Mouse (Mus musculus) intestine, postnatal 0 days (tissue): Measurements from ENCODE around the gene Adam22. TPM values are rescaled to one million over a fixed set of nuclear protein-coding genes. Genes with fewer than 3 reads are reported as not detected.

Source experiments
- ATAC-seq: fragments of 200-750 bp; cut with Nextera tagmentation; 2 replicates; pipeline ENCODE4 v1.8.0; 2017; ENCODE audit warnings: mild to moderate bottlenecking, moderate TSS enrichment, moderate library complexity
- H3K27ac ChIP-seq: fragments of 300-500 bp; sonication (generic); 2 replicates; pipeline ENCODE4 v1.5.1; 2014; ENCODE audit warnings: mild to moderate bottlenecking, low read depth, low read length, moderate library complexity
- H3K27me3 ChIP-seq: fragments of 300-500 bp; sonication (generic); replicated peaks from 2 replicates; pipeline ENCODE4 v1.6.1; 2014; ENCODE audit warnings: low read length, mixed read lengths; ENCODE audit not compliant: control insufficient read depth, insufficient read depth
- H3K36me3 ChIP-seq: fragments of 300-500 bp; sonication (generic); 2 replicates; pipeline ENCODE4 v1.6.1; 2014; ENCODE audit warnings: mild to moderate bottlenecking, moderate library complexity; ENCODE audit not compliant: control insufficient read depth, insufficient read depth
- H3K4me1 ChIP-seq: fragments of 300-500 bp; sonication (generic); replicated peaks from 2 replicates; pipeline ENCODE4 v1.6.1; 2014; ENCODE audit warnings: antibody characterized with exemption, low read length, mixed read lengths; ENCODE audit not compliant: control insufficient read depth, insufficient read depth
- H3K4me2 ChIP-seq: fragments of 300-500 bp; sonication (generic); replicated peaks from 2 replicates; pipeline ENCODE4 v1.6.1; 2014; ENCODE audit warnings: low read depth, mild to moderate bottlenecking, moderate library complexity
- H3K4me3 ChIP-seq: fragments of 300-500 bp; sonication (generic); 2 replicates; pipeline ENCODE4 v1.5.1; 2014; ENCODE audit warnings: low read depth, low read length
- H3K9ac ChIP-seq: fragments of 300-500 bp; sonication (generic); 2 replicates; pipeline ENCODE4 v1.6.1; 2014; ENCODE audit warnings: mild to moderate bottlenecking, low read depth, low read length
- H3K9me3 ChIP-seq: fragments of 300-500 bp; sonication (generic); 2 replicates; pipeline ENCODE4 v1.6.1; 2016; ENCODE audit warnings: mixed run types; ENCODE audit not compliant: control insufficient read depth
- CTCF ChIP-seq: sonication (generic); IDR thresholded peaks from 2 replicates; pipeline ENCODE4 v1.5.1; 2016; ENCODE audit warnings: low read depth, mild to moderate bottlenecking, control low read depth, antibody characterized with exemption, moderate library complexity
- WGBS: fragments of 180-500 bp; shearing (Covaris S2); extraction: QIAGEN DNeasy Blood & Tissue Kit; methylation state at CpG from one replicate; pipeline ENCODE4 v1.1.7; 2014; 5-methylcytosine and 5-hydroxymethylcytosine counted together
- polyA plus RNA-seq: library from polyadenylated mRNA; unstranded; fragments of >200 nt; fragmentation: Nextera tagmentation; extraction: Ambion mirVana; gene quantifications from 2 replicates; pipeline ENCODE4 v1.2.1, GENCODE M21; 2015

Gene Adam22
- polyA plus RNA-seq, 1 experiment from 2014 or later = 1.4 TPM

DNA sequence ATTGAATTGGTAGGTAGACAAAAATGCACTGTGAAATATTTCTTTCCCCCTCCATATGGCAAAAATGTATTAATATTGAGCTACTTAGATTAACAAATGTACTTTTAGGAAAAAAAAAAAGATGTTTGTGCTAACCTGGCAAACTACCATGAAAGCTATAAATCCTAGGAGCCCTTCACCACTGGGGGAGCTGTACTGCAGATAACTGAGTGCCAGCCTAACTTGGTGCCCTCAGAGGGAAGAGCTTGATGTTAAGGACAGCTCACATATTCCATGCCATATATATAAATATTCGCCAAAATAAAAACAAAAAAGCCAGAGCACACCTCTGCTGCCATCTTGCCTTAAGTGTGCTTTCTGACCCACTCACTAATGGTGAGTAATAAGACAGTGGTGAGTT lies 5.6 kb downstream of the Adam22 start:
- WGBS = 80% methylated on average over 1 of the region's 1 CpGs
- H3K27ac ChIP-seq = no peak overlapping the region
- H3K9me3 ChIP-seq = no peaks in the 10 kb centered on the region
- TF ChIP-seq CTCF = peak; percentile 45
- no peak for ATAC-seq
- H3K36me3 ChIP-seq = no peaks in the 10 kb centered on the region
- H3K4me3 ChIP-seq = no peak overlapping the region
- no peaks in the 10 kb centered on the region for H3K4me1 ChIP-seq
- H3K9ac ChIP-seq = no peak overlapping the region
- no peak overlapping the region for H3K4me2 ChIP-seq
- H3K27me3 ChIP-seq = 0 out of 2 replicates have a peak, but pooled peaks cover 4% of the 10 kb centered on the region

DNA sequence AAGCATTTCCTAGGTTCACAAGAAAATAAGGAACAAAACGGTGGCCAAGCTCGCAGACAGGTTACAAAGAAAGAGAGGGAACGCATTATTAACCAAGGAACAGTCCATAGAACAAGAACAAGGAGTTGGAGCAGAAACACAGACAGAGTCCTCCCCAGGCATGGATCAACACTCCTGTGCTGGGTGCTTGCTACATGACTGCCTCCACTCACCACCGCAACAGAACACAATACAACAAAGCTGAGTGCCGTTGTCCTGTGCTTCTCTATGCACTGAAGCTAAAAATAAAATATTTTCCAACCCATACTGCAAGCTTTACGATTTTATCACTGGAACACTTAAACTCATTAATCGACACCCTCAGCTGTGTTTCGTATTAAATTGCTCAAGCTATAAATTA lies 10.3 kb downstream of the Adam22 start:
- Histone ChIP-seq H3K9ac (no peak overlapping the region), H3K27me3 (no peaks in the 10 kb centered on the region), H3K4me2 (no peak overlapping the region), H3K4me3 (no peak overlapping the region), H3K4me1 (no peaks in the 10 kb centered on the region), H3K9me3 (no peaks in the 10 kb centered on the region), H3K36me3 (no peaks in the 10 kb centered on the region), H3K27ac (no peak overlapping the region)
- WGBS = 72% methylated on average over 8 of the region's 8 CpGs
- no peak for ATAC-seq
- no peak for TF ChIP-seq CTCF

DNA sequence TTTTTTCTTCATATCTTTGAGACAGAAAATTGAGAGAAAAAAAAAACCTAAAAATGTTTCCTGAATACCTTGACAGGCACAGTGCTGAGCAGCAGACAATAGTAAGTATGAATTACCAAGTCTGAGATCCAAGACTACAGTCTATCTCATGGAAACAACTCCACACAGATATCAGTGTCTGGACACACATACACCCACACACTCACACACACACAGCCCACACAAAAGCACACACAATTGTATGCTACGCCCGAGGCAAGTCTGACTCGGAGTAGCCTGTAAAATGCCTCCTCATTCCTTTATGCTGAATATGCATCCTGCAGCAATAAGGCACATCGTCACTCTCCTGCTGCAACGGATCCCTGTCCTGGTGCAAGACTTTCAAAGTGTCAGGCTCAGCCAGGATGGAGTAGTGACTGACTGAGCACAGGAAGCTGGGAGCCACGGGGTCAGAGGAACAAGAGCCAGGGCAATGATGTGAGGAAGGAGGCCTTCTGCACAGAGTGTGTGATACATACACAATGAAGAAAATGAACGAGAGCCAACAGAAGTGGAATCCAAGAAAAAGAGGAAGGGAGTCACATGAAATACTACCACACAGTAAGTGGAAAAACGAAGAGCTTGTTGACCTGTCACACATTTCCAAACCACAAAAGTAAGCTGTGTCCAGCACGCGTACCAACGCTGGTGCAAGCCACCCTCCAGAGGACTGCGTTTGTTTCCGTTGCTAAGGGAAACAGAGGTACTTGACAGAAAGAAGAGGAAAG lies 10.9 kb downstream of the Adam22 start:
- WGBS = 49% methylated on average over 13 of the region's 13 CpGs
- no peaks in the 10 kb centered on the region for H3K9me3 ChIP-seq
- no peaks in the 10 kb centered on the region for H3K4me1 ChIP-seq
- no peaks in the 10 kb centered on the region for H3K27me3 ChIP-seq
- no peaks in the 10 kb centered on the region for H3K36me3 ChIP-seq
- no peak overlapping the region for H3K4me2 ChIP-seq
- TF ChIP-seq CTCF = no peak
- H3K9ac ChIP-seq = no peak overlapping the region
- ATAC-seq = no peak
- H3K4me3 ChIP-seq = no peak overlapping the region
- H3K27ac ChIP-seq = no peak overlapping the region

DNA sequence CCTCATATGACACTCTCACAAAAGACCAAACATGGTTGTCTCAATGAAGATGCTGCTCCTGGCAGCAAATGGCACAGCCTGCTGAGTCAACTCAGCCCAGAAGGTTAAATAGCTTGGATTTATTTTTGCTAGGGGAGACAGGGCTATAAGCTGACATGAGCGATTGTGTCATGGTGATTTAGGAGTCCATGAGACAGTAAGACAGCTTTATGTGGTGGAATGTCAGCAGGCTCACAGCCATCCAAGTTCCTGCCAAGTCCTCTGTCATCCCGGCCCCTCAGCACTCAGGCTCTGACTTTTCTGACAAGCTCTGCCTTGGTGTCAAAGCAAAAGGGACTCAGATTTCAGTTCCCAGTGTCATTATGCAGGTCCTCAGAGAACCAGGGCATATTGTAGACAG lies 11.6 kb downstream of the Adam22 start:
- Histone ChIP-seq H3K27ac (no peak overlapping the region), H3K4me3 (no peak overlapping the region), H3K4me1 (no peaks in the 10 kb centered on the region), H3K36me3 (no peaks in the 10 kb centered on the region), H3K9ac (no peak overlapping the region), H3K27me3 (no peaks in the 10 kb centered on the region), H3K9me3 (no peaks in the 10 kb centered on the region), H3K4me2 (no peak overlapping the region)
- 61% methylated on average over 2 of the region's 2 CpGs for WGBS
- no peak for ATAC-seq
- no peak for TF ChIP-seq CTCF

DNA sequence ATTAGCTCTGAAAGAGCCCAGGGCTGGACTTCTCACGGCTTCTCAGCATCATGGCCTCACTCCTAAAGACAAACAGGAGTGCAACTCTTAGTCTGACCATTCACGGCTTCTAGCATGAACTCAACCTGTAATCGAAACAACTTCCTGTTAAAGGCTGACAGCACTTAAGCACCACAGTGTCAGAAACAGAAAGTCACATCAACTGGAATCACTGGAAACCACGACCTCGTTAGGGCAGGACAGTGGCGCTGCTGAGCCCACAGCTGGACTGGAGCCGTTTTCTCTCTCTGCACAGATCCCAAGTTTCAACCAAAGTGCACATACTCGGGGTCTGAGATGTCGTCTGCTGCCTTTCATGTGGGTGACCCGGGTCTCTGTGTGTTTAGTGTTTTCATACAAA lies 18.4 kb downstream of the Adam22 start:
- TF ChIP-seq CTCF = no peak
- Histone ChIP-seq H3K9ac (no peak overlapping the region), H3K4me3 (no peak overlapping the region), H3K4me1 (no peaks in the 10 kb centered on the region), H3K27me3 (no peaks in the 10 kb centered on the region), H3K36me3 (no peaks in the 10 kb centered on the region), H3K9me3 (no peaks in the 10 kb centered on the region), H3K27ac (no peak overlapping the region), H3K4me2 (no peak overlapping the region)
- 64% methylated on average over 10 of the region's 10 CpGs for WGBS
- ATAC-seq = no peak

DNA sequence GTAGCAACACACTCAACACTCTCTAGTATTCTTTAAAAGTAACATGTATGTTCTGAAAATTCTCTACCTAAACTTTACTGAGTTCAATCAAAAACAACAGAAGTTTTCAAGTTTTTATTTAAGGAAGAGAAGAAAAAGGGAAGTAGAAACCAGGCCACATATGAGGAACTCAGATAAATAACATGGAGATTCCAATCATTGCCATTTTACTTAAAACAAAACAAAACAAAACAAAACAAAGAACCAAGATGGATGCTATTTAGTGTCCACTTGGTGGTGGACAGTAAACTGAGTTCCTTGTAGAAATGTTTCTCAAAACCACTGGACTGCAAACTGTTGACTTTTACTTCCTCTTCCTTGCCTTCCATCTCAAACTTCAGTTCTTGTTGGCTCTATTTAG lies 21.6 kb downstream of the Adam22 start:
- Histone ChIP-seq H3K9ac (no peak overlapping the region), H3K4me1 (no peaks in the 10 kb centered on the region), H3K9me3 (no peaks in the 10 kb centered on the region), H3K4me3 (no peak overlapping the region), H3K27ac (no peak overlapping the region), H3K36me3 (no peaks in the 10 kb centered on the region), H3K4me2 (no peak overlapping the region), H3K27me3 (no peaks in the 10 kb centered on the region)
- ATAC-seq = no peak
- TF ChIP-seq CTCF = no peak
